Mouse (Mus musculus): ENCODE measurements around the gene 4930548H24Rik.

DNA sequence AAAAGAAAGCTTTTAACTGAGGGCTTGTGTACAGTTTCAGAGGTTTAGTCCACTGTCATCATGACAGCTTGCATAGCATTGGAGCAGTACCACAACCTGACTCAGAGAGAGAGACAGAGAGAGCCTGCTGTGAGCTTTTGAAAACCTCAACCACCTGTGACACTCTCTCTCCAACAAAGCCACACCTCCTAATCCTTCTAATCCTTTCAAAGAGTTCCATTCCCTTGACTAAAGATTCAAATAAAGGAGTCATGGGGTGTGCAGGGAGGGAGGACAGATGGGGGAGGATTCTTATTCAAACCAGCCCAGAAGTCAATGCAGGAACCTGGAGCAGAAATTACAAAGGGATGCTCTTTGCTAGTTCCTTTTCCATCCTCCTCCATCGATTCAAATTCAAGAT lies 6.5 kb downstream of the 4930548H24Rik start:
- TF ChIP-seq CTCF (IDR thresholded peaks at IDR 0.05; ENCODE audit: extremely low read depth, insufficient read length, insufficient replicate concordance, low read depth, low read length) (no peak), POLR2A (IDR thresholded peaks at IDR 0.05; ENCODE audit: low read depth, low read length) (no peak)

All from small intestine, adult 2 months (tissue).